25 mouse cellular contexts compared by ENCODE assay signal in genomic region chr8:115544067-115544466, GRCm38 (mm10).
DNase-seq lines count a peak whose midpoint lies in the region; ATAC-seq and TF ChIP-seq lines count a peak whose summit lies in the region.
"Had no signal": no experiment of that assay in that cellular context is flagged by ENCODE, and none has a peak within 500 bp of the region (broad histone marks: within the 10 kb centered on the region; RNA-seq: fewer than 3 reads in every experiment).

No protein-coding gene starts in this region.

- TF ChIP-seq POLR2A in limb, embryonic 14.5 days (IDR thresholded peaks at IDR 0.05; ENCODE audit: borderline replicate concordance, extremely low read depth, insufficient read depth, insufficient read length): no peak

- ATAC-seq in embryonic facial prominence, embryonic 11.5 days (replicated peaks; ENCODE audit: insufficient number of reproducible peaks, low FRiP score, low TSS enrichment, low read depth): no peak
- ATAC-seq in limb, embryonic 13.5 days (ENCODE audit: low FRiP score, low read depth): peak; percentile 75
- peak; percentile 60 for ATAC-seq in limb, embryonic 14.5 days (ENCODE audit: low FRiP score, low read depth)
- ATAC-seq: activated CD4-positive, CD25-positive, alpha-beta regulatory T cell, adult 4 months; CD4-positive, CD25-positive, alpha-beta regulatory T cell, adult 4 months; forebrain, embryonic 14.5 days; forebrain, postnatal 0 days; intestine, postnatal 0 days had no signal

- H3K4me3 ChIP-seq in embryonic facial prominence, embryonic 11.5 days (ENCODE audit: low read depth, low read length): no peak overlapping the region
- H3K4me3 ChIP-seq in embryonic facial prominence, embryonic 10.5 days: no peak overlapping the region
- H3K4me3 ChIP-seq in limb, embryonic 13.5 days: no peak overlapping the region
- no peak overlapping the region for H3K4me3 ChIP-seq in limb, embryonic 10.5 days
- H3K4me3 ChIP-seq in limb, embryonic 14.5 days (replicated peaks; ENCODE audit: low read length): no peak overlapping the region
- H3K4me3 ChIP-seq: embryonic facial prominence, embryonic 15.5 days; heart, adult 2 months; heart, embryonic 10.5 days; heart, embryonic 13.5 days; hindbrain, embryonic 12.5 days; hindbrain, embryonic 15.5 days had no signal

- H3K9me3 ChIP-seq in embryonic facial prominence, embryonic 11.5 days (replicated peaks; ENCODE audit: control insufficient read depth, low read length): no peaks in the 10 kb centered on the region
- H3K9me3 ChIP-seq in embryonic facial prominence, embryonic 10.5 days: no peaks in the 10 kb centered on the region
- 0 out of 2 replicates have a peak, but pooled peaks cover 3% of the 10 kb centered on the region for H3K9me3 ChIP-seq in limb, embryonic 13.5 days
- H3K9me3 ChIP-seq in limb, embryonic 10.5 days (replicated peaks): no peaks in the 10 kb centered on the region
- H3K9me3 ChIP-seq in limb, embryonic 14.5 days (ENCODE audit: control insufficient read depth, low read length): no peaks in the 10 kb centered on the region
- H3K9me3 ChIP-seq: embryonic facial prominence, embryonic 15.5 days; heart, embryonic 10.5 days; heart, embryonic 13.5 days; hindbrain, embryonic 12.5 days; hindbrain, embryonic 15.5 days had no signal

- no peak overlapping the region for H3K4me2 ChIP-seq in embryonic facial prominence, embryonic 11.5 days (ENCODE audit: low read depth, low read length)
- H3K4me2 ChIP-seq in limb, embryonic 13.5 days (replicated peaks): no peak overlapping the region
- no peak overlapping the region for H3K4me2 ChIP-seq in limb, embryonic 14.5 days (replicated peaks; ENCODE audit: low read depth, low read length, severe bottlenecking)
- H3K4me2 ChIP-seq: embryonic facial prominence, embryonic 15.5 days; heart, embryonic 13.5 days; hindbrain, embryonic 12.5 days; hindbrain, embryonic 15.5 days had no signal

- no peak overlapping the region for H3K27ac ChIP-seq in embryonic facial prominence, embryonic 11.5 days (replicated peaks; ENCODE audit: low read depth, low read length)
- no peak overlapping the region for H3K27ac ChIP-seq in embryonic facial prominence, embryonic 10.5 days (replicated peaks)
- no peak overlapping the region for H3K27ac ChIP-seq in limb, embryonic 13.5 days
- no peak overlapping the region for H3K27ac ChIP-seq in limb, embryonic 10.5 days
- H3K27ac ChIP-seq in limb, embryonic 14.5 days (replicated peaks; ENCODE audit: low read depth, low read length): no peak overlapping the region
- H3K27ac ChIP-seq: embryonic facial prominence, embryonic 15.5 days; heart, adult 2 months; heart, embryonic 10.5 days; heart, embryonic 13.5 days; hindbrain, embryonic 12.5 days; hindbrain, embryonic 15.5 days had no signal

- H3K36me3 ChIP-seq in embryonic facial prominence, embryonic 11.5 days (replicated peaks; ENCODE audit: control insufficient read depth, insufficient read depth, low read depth, low read length): no peaks in the 10 kb centered on the region
- H3K36me3 ChIP-seq in embryonic facial prominence, embryonic 10.5 days (replicated peaks): no peaks in the 10 kb centered on the region
- no peaks in the 10 kb centered on the region for H3K36me3 ChIP-seq in limb, embryonic 13.5 days
- H3K36me3 ChIP-seq in limb, embryonic 10.5 days: no peaks in the 10 kb centered on the region
- H3K36me3 ChIP-seq in limb, embryonic 14.5 days (ENCODE audit: control insufficient read depth, insufficient read depth, low read length): no peaks in the 10 kb centered on the region
- H3K36me3 ChIP-seq: embryonic facial prominence, embryonic 15.5 days; heart, embryonic 10.5 days; heart, embryonic 13.5 days; hindbrain, embryonic 12.5 days; hindbrain, embryonic 15.5 days had no signal

- DNase-seq in embryonic facial prominence, embryonic 11.5 days (ENCODE audit: low spot score): peak; percentile 42
- no peak for DNase-seq in embryonic facial prominence, embryonic 10.5 days (ENCODE audit: low spot score)
- no peak for DNase-seq in limb, embryonic 10.5 days (ENCODE audit: low spot score)
- peak; percentile 52 for DNase-seq in limb, embryonic 14.5 days (ENCODE audit: low spot score)
- DNase-seq in heart, postnatal 10 days: no peak
- no peak for DNase-seq in kidney, adult 11 months
- DNase-seq: adrenal gland, adult 8-10 months; adrenal gland, postnatal 25 days; cerebellum, adult 11-12 months; cerebellum, adult 8-10 months; cerebellum, postnatal 10 days; cerebellum, postnatal 36 days; forebrain, postnatal 0 days; gastrocnemius, postnatal 14 days; heart, adult 2 months had no signal

- H3K4me1 ChIP-seq in embryonic facial prominence, embryonic 11.5 days (ENCODE audit: control insufficient read depth, insufficient read depth, low read length): no peaks in the 10 kb centered on the region
- H3K4me1 ChIP-seq in embryonic facial prominence, embryonic 10.5 days: peaks cover 11% of the 10 kb centered on the region
- peaks cover 11% of the 10 kb centered on the region for H3K4me1 ChIP-seq in limb, embryonic 13.5 days
- peaks cover 9% of the 10 kb centered on the region for H3K4me1 ChIP-seq in limb, embryonic 10.5 days
- H3K4me1 ChIP-seq in limb, embryonic 14.5 days (ENCODE audit: control insufficient read depth, insufficient read depth, low read length): 0 out of 2 replicates have a peak, but pooled peaks cover 6% of the 10 kb centered on the region

- H3K9ac ChIP-seq in embryonic facial prominence, embryonic 11.5 days (replicated peaks; ENCODE audit: low read length): no peak overlapping the region
- H3K9ac ChIP-seq in limb, embryonic 13.5 days: no peak overlapping the region
- H3K9ac ChIP-seq in limb, embryonic 14.5 days (ENCODE audit: low read depth, low read length, severe bottlenecking): no peak overlapping the region
- H3K9ac ChIP-seq: embryonic facial prominence, embryonic 15.5 days; forebrain, postnatal 0 days; heart, embryonic 13.5 days; hindbrain, embryonic 12.5 days; hindbrain, embryonic 15.5 days had no signal

- H3K27me3 ChIP-seq in embryonic facial prominence, embryonic 11.5 days (ENCODE audit: control insufficient read depth, insufficient read depth, low read length): no peaks in the 10 kb centered on the region
- no peaks in the 10 kb centered on the region for H3K27me3 ChIP-seq in embryonic facial prominence, embryonic 10.5 days (replicated peaks; ENCODE audit: low read depth, poor library complexity, severe bottlenecking)
- H3K27me3 ChIP-seq in limb, embryonic 13.5 days: peaks cover 19% of the 10 kb centered on the region
- no peaks in the 10 kb centered on the region for H3K27me3 ChIP-seq in limb, embryonic 10.5 days (ENCODE audit: low read depth, poor library complexity, severe bottlenecking)
- no peaks in the 10 kb centered on the region for H3K27me3 ChIP-seq in limb, embryonic 14.5 days (ENCODE audit: control insufficient read depth, insufficient read depth, low read length)
- H3K27me3 ChIP-seq: embryonic facial prominence, embryonic 15.5 days; heart, embryonic 13.5 days; hindbrain, embryonic 12.5 days; hindbrain, embryonic 15.5 days had no signal

- intact Hi-C loops in heart, postnatal 10 days (cut with DNase I): no loop called here

- 67% methylated on average over 6 of the region's 6 CpGs for WGBS in embryonic facial prominence, embryonic 11.5 days
- WGBS in embryonic facial prominence, embryonic 10.5 days: 69% methylated on average over 6 of the region's 6 CpGs
- WGBS in limb, embryonic 13.5 days: 31% methylated on average over 6 of the region's 6 CpGs
- WGBS in limb, embryonic 10.5 days: 59% methylated on average over 6 of the region's 6 CpGs
- WGBS in limb, embryonic 14.5 days: 36% methylated on average over 6 of the region's 6 CpGs

Comparison
In these comparisons a context has a peak if more than half of its experiments do, and no peak if none do; other contexts are left out.
1. DNase-seq: peak in embryonic facial prominence, embryonic 11.5 days (single experiment) and limb, embryonic 14.5 days (single experiment); none in embryonic facial prominence, embryonic 10.5 days (single experiment), limb, embryonic 10.5 days (single experiment), heart, postnatal 10 days (0 of 2) and kidney, adult 11 months (single experiment).